Mouse (Mus musculus) cortical plate, adult 2 months (tissue): Measurements from ENCODE around the gene Gm14214. TPM values are rescaled to one million over a fixed set of nuclear protein-coding genes. Genes with fewer than 3 reads are reported as not detected.

ENCODE experiments used
- H3K27ac ChIP-seq: fragments of 200-500 bp; 2 replicates; pipeline ENCODE4 v1.5.1; 2012; ENCODE audit warnings: low read length, control low read depth, inconsistent platforms; ENCODE audit not compliant: insufficient read depth
- H3K4me1 ChIP-seq: fragments of 200-500 bp; 2 replicates; pipeline ENCODE4 v1.6.1; 2011; ENCODE audit warnings: low read length; ENCODE audit not compliant: control insufficient read depth, insufficient read depth
- H3K4me3 ChIP-seq: fragments of 200-500 bp; 2 replicates; pipeline ENCODE4 v1.5.1; 2011; ENCODE audit warnings: mild to moderate bottlenecking, low read length, control low read depth; ENCODE audit not compliant: insufficient read depth
- CTCF ChIP-seq: fragments of 200-500 bp; IDR thresholded peaks from 2 replicates; pipeline ENCODE4 v1.5.1; 2011; ENCODE audit warnings: mild to moderate bottlenecking, control low read depth, low read length; ENCODE audit not compliant: insufficient read depth; ENCODE audit errors: extremely low read depth
- POLR2A ChIP-seq: fragments of 200-500 bp; IDR thresholded peaks from 2 replicates; pipeline ENCODE4 v1.6.1; 2011; ENCODE audit warnings: mild to moderate bottlenecking, low read length, control low read depth; ENCODE audit not compliant: insufficient read depth; ENCODE audit errors: extremely low read depth
- polyA plus RNA-seq: library from polyadenylated mRNA; depleted of rRNA; stranded (reverse); fragments of >200 nt; gene quantifications from 2 replicates; pipeline ENCODE4 v1.2.3, GENCODE M21; 2012; rRNA removed

Gm14214 gene
- polyA plus RNA-seq, 1 experiment, result not detected

DNA sequence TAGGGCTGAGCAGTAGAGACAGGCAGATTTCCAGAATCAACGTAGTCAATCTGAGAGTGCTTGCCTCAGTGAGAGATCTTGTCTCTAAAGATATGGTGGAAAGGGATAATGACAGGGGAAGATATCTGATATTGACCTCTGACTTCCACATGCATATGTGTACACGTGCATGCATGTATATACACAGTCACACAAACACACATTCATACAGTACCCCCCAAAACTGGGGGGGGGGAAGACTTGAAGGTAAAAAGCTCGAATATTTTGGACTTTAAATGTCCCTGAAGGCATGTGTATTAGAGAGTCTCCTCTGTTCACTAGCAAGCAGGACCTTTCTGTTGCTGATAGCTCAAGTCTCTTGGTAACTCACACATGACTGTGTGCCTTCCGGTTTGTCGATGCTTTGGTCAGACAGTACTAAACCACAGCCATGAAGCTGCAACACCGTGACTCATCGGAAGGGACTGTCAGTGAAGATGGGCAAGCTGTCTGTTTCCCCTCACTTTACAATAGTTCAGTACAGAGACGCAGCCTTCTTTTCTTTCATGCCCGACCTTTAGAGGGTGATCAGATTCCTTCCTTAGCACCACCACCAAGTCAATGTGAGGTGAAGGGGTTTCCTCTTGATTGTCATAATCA, 37.2 kb downstream of the Gm14214 start:
- TF ChIP-seq CTCF, result no peak
- no peak for TF ChIP-seq POLR2A
- Histone ChIP-seq H3K4me1 (no peaks in the 10 kb centered on the region), H3K27ac (no peak overlapping the region), H3K4me3 (no peak overlapping the region)

DNA sequence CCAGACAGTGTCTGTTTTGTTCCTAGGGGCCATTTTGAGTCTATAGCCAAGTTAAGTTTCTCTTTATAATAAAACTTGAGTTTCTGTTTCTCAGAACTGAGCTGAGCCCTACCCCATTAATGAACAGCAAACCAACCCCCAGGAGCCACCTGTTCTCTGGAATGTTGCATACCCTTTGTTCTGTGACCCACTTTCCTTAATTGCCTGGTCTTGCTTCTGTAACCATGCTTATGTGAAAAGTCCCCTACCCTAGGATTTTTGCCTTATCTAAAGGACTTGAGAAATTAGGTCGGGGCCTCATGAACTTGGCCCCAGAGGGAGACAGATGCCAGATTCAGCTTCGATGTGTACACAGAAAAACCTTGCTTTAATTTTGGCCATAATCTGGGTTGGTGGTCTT, 37.9 kb downstream of the Gm14214 start:
- TF ChIP-seq POLR2A, result no peak
- no peak for TF ChIP-seq CTCF
- H3K4me3 ChIP-seq, result no peak overlapping the region
- H3K27ac ChIP-seq, result no peak overlapping the region
- H3K4me1 ChIP-seq, result no peaks in the 10 kb centered on the region

DNA sequence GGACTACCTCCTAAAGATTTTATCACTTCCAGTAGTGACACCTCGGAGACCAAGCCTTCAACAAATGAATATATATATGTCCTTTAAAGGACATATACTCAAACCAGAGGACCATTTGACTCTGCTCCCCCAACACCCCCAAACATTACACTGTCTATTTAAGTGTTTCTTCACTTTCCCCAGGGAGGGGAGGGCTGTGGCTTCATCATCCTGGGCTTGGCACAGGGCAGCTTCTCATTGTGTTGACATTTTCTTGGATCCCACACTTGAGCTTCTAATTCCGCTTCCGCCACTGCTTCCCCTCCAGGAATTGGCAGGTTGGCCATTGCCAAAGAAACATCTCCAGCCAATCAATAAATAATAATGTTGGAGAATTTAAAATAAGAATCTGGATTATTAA, 39.0 kb downstream of the Gm14214 start:
- no peaks in the 10 kb centered on the region for H3K4me1 ChIP-seq
- no peak for TF ChIP-seq CTCF
- no peak for TF ChIP-seq POLR2A
- no peak overlapping the region for H3K4me3 ChIP-seq
- no peak overlapping the region for H3K27ac ChIP-seq

- TF ChIP-seq CTCF (no peak), POLR2A (no peak)
- Histone ChIP-seq H3K4me3 (no peak overlapping the region), H3K27ac (no peak overlapping the region), H3K4me1 (no peaks in the 10 kb centered on the region)
These were observed 40.1 kb downstream of the Gm14214 start for GRCm38 (mm10) chr2:154729737-154730136.

DNA sequence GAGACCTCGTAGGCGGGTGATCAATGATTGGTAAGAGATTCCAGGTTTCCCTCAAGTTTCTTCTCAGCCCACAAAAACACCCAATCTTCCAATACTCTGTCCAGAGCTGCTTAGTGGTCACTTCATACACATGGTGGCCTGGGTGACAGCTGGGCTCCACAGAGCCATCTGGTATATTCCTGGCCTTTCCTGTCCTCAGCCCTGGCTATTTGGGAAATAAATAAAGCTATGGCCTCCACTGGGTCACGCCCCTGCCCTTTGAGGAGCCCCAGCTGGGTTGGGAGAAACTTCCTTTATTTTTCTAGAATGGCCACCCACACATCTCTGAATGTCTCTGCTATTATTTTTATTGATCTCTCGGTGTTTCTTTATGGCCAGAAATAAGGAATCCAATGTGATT, 46.4 kb downstream of the Gm14214 start:
- H3K4me3 ChIP-seq, result no peak overlapping the region
- H3K27ac ChIP-seq, result no peak overlapping the region
- TF ChIP-seq POLR2A, result no peak
- no peak for TF ChIP-seq CTCF
- H3K4me1 ChIP-seq, result no peaks in the 10 kb centered on the region

GRCm38 (mm10) chr2:154720315-154720714, 49.5 kb downstream of the Gm14214 start:
- TF ChIP-seq POLR2A (no peak), CTCF (no peak)
- H3K4me1 ChIP-seq, result no peaks in the 10 kb centered on the region
- H3K4me3 ChIP-seq, result no peak overlapping the region
- H3K27ac ChIP-seq, result no peak overlapping the region

Other genes starting within 250 kb of the Gm14214 start
- gene 1700003F12Rik, start 222.9 kb downstream of the Gm14214 start, polyA plus RNA-seq, result 0.94 and 1.0 TPM in 2 replicates
- gene Actl10, start 218.3 kb downstream of the Gm14214 start, polyA plus RNA-seq, result not detected in 2 replicates
- 122 and 131 TPM in 2 replicates for gene Necab3, start 211.1 kb downstream of the Gm14214 start, polyA plus RNA-seq
- gene E2f1, start 200.1 kb downstream of the Gm14214 start, polyA plus RNA-seq, result 14.2 and 15.2 TPM in 2 replicates
- 20.9 and 21.5 TPM in 2 replicates for gene Pxmp4, start 166.3 kb downstream of the Gm14214 start, polyA plus RNA-seq
- gene Zfp341, start 156.7 kb downstream of the Gm14214 start, polyA plus RNA-seq, result 11.4 and 11.7 TPM in 2 replicates
- 0.26 TPM in 1 of 2 replicates, not detected in the other for gene 4930519P11Rik, start 156.6 kb downstream of the Gm14214 start, polyA plus RNA-seq
- gene Chmp4b, start 118.3 kb downstream of the Gm14214 start, polyA plus RNA-seq, result 297 and 298 TPM in 2 replicates
- gene Raly, start 21.1 kb upstream of the Gm14214 start, polyA plus RNA-seq, result 135 TPM in 2 replicates
- gene a, start 21.4 kb upstream of the Gm14214 start, polyA plus RNA-seq, result 0.54 TPM in 1 of 2 replicates, not detected in the other
- 36.2 and 36.5 TPM in 2 replicates for gene Eif2s2, start 122.9 kb upstream of the Gm14214 start, polyA plus RNA-seq
- 0.04 and 0.15 TPM in 2 replicates for gene Gm14226, start 248.2 kb upstream of the Gm14214 start, polyA plus RNA-seq